Mouse (Mus musculus) intestine, embryonic 14.5 days (tissue): ENCODE results near the gene Irgm2. TPM values are rescaled to one million over a fixed set of nuclear protein-coding genes. Genes with fewer than 3 reads are reported as not detected.
A peak's percentile ranks its signal among the peaks of the same experiment; 100 is the strongest.
"Not testable (repeated sequence)": the region's sequence is repeated elsewhere in the genome, so short reads cannot be mapped to it uniquely, and the experiment has no call there.

Source experiments
- ATAC-seq: fragments of 200-750 bp; cut with Nextera tagmentation; replicated peaks from 2 replicates; pipeline ENCODE4 v1.8.0; 2017; ENCODE audit warnings: low read depth, moderate number of reproducible peaks, moderate TSS enrichment, moderate library complexity; ENCODE audit not compliant: low FRiP score, low TSS enrichment
- DNase-seq: peaks from one replicate; pipeline ENCODE4 v3.0.0-alpha.2; 2018; ENCODE audit warnings: low spot score
- H3K27ac ChIP-seq: fragments of 300-500 bp; sonication (generic); 2 replicates; pipeline ENCODE4 v1.5.1; 2014; ENCODE audit warnings: low read depth, mild to moderate bottlenecking, control low read depth
- H3K27me3 ChIP-seq: fragments of 300-500 bp; sonication (generic); replicated peaks from 2 replicates; pipeline ENCODE4 v1.6.1; 2014; ENCODE audit warnings: low read length, control low read depth; ENCODE audit not compliant: control insufficient read depth, insufficient read depth
- H3K36me3 ChIP-seq: fragments of 300-500 bp; sonication (generic); 2 replicates; pipeline ENCODE4 v1.6.1; 2014; ENCODE audit warnings: low read length, control low read depth; ENCODE audit not compliant: control insufficient read depth, insufficient read depth
- H3K4me1 ChIP-seq: fragments of 300-500 bp; sonication (generic); replicated peaks from 2 replicates; pipeline ENCODE4 v1.6.1; 2014; ENCODE audit warnings: low read length, control low read depth, mixed read lengths; ENCODE audit not compliant: control insufficient read depth, insufficient read depth
- H3K4me2 ChIP-seq: fragments of 300-500 bp; sonication (generic); 2 replicates; pipeline ENCODE4 v1.6.1; 2014; ENCODE audit warnings: low read length
- H3K4me3 ChIP-seq: fragments of 300-500 bp; sonication (generic); 2 replicates; pipeline ENCODE4 v1.5.1; 2014; ENCODE audit warnings: low read depth, low read length, control low read depth, mixed read lengths
- H3K9ac ChIP-seq: fragments of 300-500 bp; sonication (generic); 2 replicates; pipeline ENCODE4 v1.6.1; 2014; ENCODE audit warnings: mild to moderate bottlenecking, low read length
- H3K9me3 ChIP-seq: fragments of 300-500 bp; sonication (generic); 2 replicates; pipeline ENCODE4 v1.6.1; 2016; ENCODE audit warnings: low read length, control low read depth; ENCODE audit not compliant: control insufficient read depth
- WGBS: fragments of 180-500 bp; shearing (Covaris S2); extraction: QIAGEN DNeasy Blood & Tissue Kit; methylation state at CpG from one replicate; pipeline ENCODE4 v1.1.7; 2014; 5-methylcytosine and 5-hydroxymethylcytosine counted together
- polyA plus RNA-seq: library from polyadenylated mRNA; unstranded; fragments of >200 nt; fragmentation: Nextera tagmentation; extraction: Ambion mirVana; gene quantifications from 2 replicates; pipeline ENCODE4 v1.2.1, GENCODE M21; 2014

Gene Irgm2
- polyA plus RNA-seq, 1 experiment from 2014 or later, result 6.2 TPM

DNA sequence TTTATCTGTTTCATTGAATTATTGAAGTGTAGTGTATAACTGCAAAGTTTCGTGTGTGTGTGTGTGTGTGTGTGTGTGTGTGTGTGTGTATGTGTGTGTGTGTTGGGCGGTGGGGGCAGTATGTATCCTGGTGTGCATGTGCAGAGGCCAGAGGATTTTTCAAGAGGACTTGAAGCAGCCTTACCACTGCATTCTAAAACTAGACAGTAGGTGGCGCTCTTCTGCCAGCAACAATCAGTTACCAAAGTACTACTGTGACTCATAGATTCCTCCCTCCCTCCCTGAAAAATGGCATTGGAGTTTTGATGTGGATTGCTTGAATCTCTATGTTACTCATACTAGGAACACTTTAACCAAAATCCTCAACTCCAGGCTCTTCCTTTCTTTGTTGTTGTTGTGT, 19.9 kb upstream of the Irgm2 start:
- no peak overlapping the region for H3K27ac ChIP-seq
- no peak overlapping the region for H3K4me3 ChIP-seq
- peak; percentile 57 for ATAC-seq
- WGBS, result 29% methylated on average over 3 of the region's 3 CpGs
- H3K36me3 ChIP-seq, result peaks cover 37% of the 10 kb centered on the region
- no peaks in the 10 kb centered on the region for H3K27me3 ChIP-seq
- H3K4me1 ChIP-seq, result no peaks in the 10 kb centered on the region
- no peaks in the 10 kb centered on the region for H3K9me3 ChIP-seq
- no peak overlapping the region for H3K9ac ChIP-seq
- no peak overlapping the region for H3K4me2 ChIP-seq
- DNase-seq, result peak; percentile 71

GRCm38 (mm10) chr11:58179986-58180385, 19.4 kb upstream of the Irgm2 start:
- H3K4me2 ChIP-seq, H3K9ac ChIP-seq, H3K4me3 ChIP-seq, H3K9me3 ChIP-seq, DNase-seq, H3K27me3 ChIP-seq, H3K27ac ChIP-seq, H3K4me1 ChIP-seq: not testable (repeated sequence)
- H3K36me3 ChIP-seq, result peaks cover 33% of the 10 kb centered on the region
- WGBS, result 92% methylated on average over 6 of the region's 6 CpGs
- ATAC-seq, result 0 out of 2 replicates have a peak, but pooled peaks have one; percentile 20

GRCm38 (mm10) chr11:58180756-58181155, 18.7 kb upstream of the Irgm2 start:
- Histone ChIP-seq H3K36me3 (peaks cover 26% of the 10 kb centered on the region), H3K9ac (no peak overlapping the region), H3K27ac (0 out of 2 replicates have a peak overlapping the region, but pooled peaks have one; percentile 3), H3K9me3 (no peaks in the 10 kb centered on the region), H3K27me3 (no peaks in the 10 kb centered on the region), H3K4me1 (no peaks in the 10 kb centered on the region), H3K4me3 (no peak overlapping the region), H3K4me2 (no peak overlapping the region)
- DNase-seq (no peak), ATAC-seq (no peak)
- WGBS, result 72% methylated on average over 7 of the region's 7 CpGs

DNA sequence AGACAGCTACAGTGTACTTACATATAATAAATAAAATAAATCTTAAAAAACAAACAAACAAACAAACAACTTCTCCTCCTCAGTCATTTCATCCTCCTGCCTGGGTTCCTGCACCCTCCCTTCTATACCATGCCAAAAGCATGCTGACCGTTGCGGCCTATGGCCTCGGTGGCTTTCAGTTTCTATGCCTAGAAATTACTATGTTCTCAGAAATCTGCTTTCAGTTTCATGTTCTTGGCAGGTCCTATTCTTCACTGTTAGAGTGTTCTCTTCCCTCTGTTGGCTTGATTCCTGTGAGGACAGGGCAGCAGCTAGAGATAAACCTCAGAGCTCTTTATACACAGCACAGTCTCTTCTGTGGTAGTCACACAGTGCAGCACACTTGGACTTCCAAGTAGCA, 15.8 kb upstream of the Irgm2 start:
- Histone ChIP-seq H3K9me3 (no peaks in the 10 kb centered on the region), H3K4me2 (no peak overlapping the region), H3K36me3 (no peaks in the 10 kb centered on the region), H3K4me3 (no peak overlapping the region), H3K27me3 (no peaks in the 10 kb centered on the region), H3K27ac (no peak overlapping the region), H3K4me1 (no peaks in the 10 kb centered on the region), H3K9ac (no peak overlapping the region)
- DNase-seq, result no peak
- no peak for ATAC-seq
- WGBS, result 90% methylated on average over 3 of the region's 3 CpGs

GRCm38 (mm10) chr11:58189675-58190074, 9.7 kb upstream of the Irgm2 start:
- H3K9me3 ChIP-seq, result no peaks in the 10 kb centered on the region
- H3K27me3 ChIP-seq, result no peaks in the 10 kb centered on the region
- no peaks in the 10 kb centered on the region for H3K36me3 ChIP-seq
- no peak overlapping the region for H3K4me3 ChIP-seq
- no peak for ATAC-seq
- no peak for DNase-seq
- 90% methylated on average over 6 of the region's 6 CpGs for WGBS
- peaks cover 7% of the 10 kb centered on the region; the same call in 1 of the 2 replicates for H3K4me1 ChIP-seq
- H3K4me2 ChIP-seq, result no peak overlapping the region
- H3K9ac ChIP-seq, result no peak overlapping the region
- no peak overlapping the region for H3K27ac ChIP-seq

- 30% methylated on average over 3 of the region's 3 CpGs for WGBS
- no peak for ATAC-seq
- H3K4me2 ChIP-seq, result no peak overlapping the region
Measured at GRCm38 (mm10) chr11:58193326-58193725, 6.1 kb upstream of the Irgm2 start.

GRCm38 (mm10) chr11:58193860-58194520, 5.4 kb upstream of the Irgm2 start:
- no peak overlapping the region for H3K9ac ChIP-seq
- peaks cover 7% of the 10 kb centered on the region; the same call in 1 of the 2 replicates for H3K4me1 ChIP-seq
- no peaks in the 10 kb centered on the region for H3K27me3 ChIP-seq
- no peaks in the 10 kb centered on the region for H3K36me3 ChIP-seq
- H3K9me3 ChIP-seq, result no peaks in the 10 kb centered on the region
- H3K4me2 ChIP-seq, result no peak overlapping the region
- no peak overlapping the region for H3K4me3 ChIP-seq
- ATAC-seq (no peak), DNase-seq (no peak)
- no peak overlapping the region for H3K27ac ChIP-seq
- WGBS, result 42% methylated on average over 4 of the region's 4 CpGs

More at GRCm38 (mm10) chr11:58193326-58193725, 6.1 kb upstream of the Irgm2 start:
- H3K4me3 ChIP-seq, result no peak overlapping the region
- DNase-seq, result no peak
- peak overlapping the region; percentile 25 for H3K27ac ChIP-seq
- H3K27me3 ChIP-seq, result no peaks in the 10 kb centered on the region
- no peaks in the 10 kb centered on the region for H3K36me3 ChIP-seq
- peaks cover 7% of the 10 kb centered on the region; the same call in 1 of the 2 replicates for H3K4me1 ChIP-seq
- no peaks in the 10 kb centered on the region for H3K9me3 ChIP-seq
- no peak overlapping the region for H3K9ac ChIP-seq

DNA sequence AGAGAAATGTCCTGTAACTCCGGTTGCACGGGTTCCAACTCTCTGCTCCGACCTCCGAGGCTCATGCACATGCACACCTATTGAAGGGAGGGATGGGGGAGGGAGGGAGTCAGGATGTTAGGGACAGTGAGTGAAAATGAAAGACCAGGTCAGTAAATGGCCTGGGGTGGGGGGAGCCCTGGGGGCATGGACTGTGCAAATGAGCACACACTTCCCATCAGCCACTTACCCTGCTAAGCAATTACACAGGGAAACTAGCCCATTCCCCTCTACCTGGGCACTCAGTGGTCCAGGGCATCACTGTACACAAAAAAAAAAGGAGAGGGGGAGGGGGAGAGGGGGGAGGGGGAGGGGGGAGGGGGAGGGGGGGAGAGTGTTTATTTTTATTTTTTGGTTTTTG, 755 bp upstream of the Irgm2 start:
- DNase-seq (no peak), ATAC-seq (no peak)
- Histone ChIP-seq H3K36me3 (no peaks in the 10 kb centered on the region), H3K4me3 (peak overlapping the region; percentile 68; the same call in 1 of the 2 replicates), H3K27ac (no peak overlapping the region; the same call in 1 of the 2 replicates), H3K9ac (no peak overlapping the region), H3K9me3 (no peaks in the 10 kb centered on the region), H3K4me1 (peaks cover 6% of the 10 kb centered on the region; the same call in 1 of the 2 replicates), H3K27me3 (no peaks in the 10 kb centered on the region), H3K4me2 (peak overlapping the region; percentile 67; the same call in 1 of the 2 replicates)
- 93% methylated on average over 4 of the region's 4 CpGs for WGBS

DNA sequence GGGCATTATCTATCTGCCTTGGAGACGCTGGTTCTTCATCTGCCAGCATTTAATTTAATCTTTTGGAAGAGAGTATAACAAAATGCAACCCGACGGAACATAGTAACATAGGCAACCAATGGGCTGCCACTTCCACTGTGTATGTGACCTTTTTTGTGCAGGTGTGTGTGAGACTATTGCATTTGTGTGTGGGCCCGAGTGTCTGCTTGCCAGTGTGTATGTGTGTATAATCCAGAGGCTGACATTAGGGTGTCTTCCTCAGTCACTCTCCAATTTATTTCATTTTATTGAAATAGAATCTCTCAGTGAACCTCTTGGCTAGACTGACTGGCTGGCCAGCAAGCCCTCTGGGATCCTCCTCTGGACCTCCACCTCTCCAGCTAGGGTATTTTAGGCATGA, 808 bp downstream of the Irgm2 start:
- Histone ChIP-seq H3K36me3 (no peaks in the 10 kb centered on the region), H3K4me3 (no peak overlapping the region), H3K27me3 (no peaks in the 10 kb centered on the region), H3K27ac (no peak overlapping the region), H3K4me1 (no peaks in the 10 kb centered on the region), H3K9me3 (no peaks in the 10 kb centered on the region), H3K9ac (no peak overlapping the region), H3K4me2 (peak overlapping the region; percentile 67; the same call in 1 of the 2 replicates)
- no peak for DNase-seq
- WGBS, result 93% methylated on average over 4 of the region's 4 CpGs
- ATAC-seq, result no peak
